ENCODE assay signal across 17 mouse cellular contexts in the genomic region with DNA sequence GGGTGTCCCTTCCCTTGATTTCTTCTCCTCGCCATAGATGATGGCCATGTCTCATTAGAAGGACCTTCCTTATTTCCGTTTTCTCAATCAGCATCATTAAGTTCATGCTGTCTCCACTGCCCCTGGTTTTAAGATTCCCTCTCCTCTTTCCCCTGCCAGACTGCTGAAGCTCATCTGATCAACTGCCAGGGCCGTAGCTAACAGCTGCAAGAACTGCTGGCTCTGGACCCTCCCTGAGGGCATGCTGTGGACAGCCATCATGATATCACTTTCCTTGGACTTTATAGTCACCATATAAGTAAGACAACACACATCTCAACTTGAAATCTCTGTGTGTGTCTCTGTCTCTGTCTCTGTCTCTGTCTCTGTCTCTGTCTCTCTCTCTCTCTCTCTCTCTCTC.
"Had no signal": no experiment of that assay in that cellular context is flagged by ENCODE, and none has a peak within 500 bp of the region (broad histone marks: within the 10 kb centered on the region; RNA-seq: fewer than 3 reads in every experiment).

No protein-coding gene starts in this region.

- H3K4me3 ChIP-seq: layer of hippocampus, adult 2 months; limb, embryonic 15.5 days; neural tube, embryonic 12.5 days; neural tube, embryonic 15.5 days; stomach, embryonic 15.5 days had no signal

- DNase-seq: kidney, adult 2 months; kidney, postnatal 25 days; layer of hippocampus, adult 9-11 months; lung, adult 18-20 months; midbrain, embryonic 14.5 days; right cerebral cortex, adult 18-20 months; right cerebral cortex, postnatal 14 days; right cerebral cortex, postnatal 4 days; spleen, adult 18-20 months; thymus, postnatal 25 days had no signal

- H3K27ac ChIP-seq: kidney, postnatal 0 days; layer of hippocampus, adult 2 months; limb, embryonic 15.5 days; liver, embryonic 14.5 days; neural tube, embryonic 12.5 days; neural tube, embryonic 15.5 days; stomach, embryonic 15.5 days had no signal
